Mouse (Mus musculus) liver, embryonic 13.5 days (tissue): ENCODE measurements around the gene Gzmd. TPM values are rescaled to one million over a fixed set of nuclear protein-coding genes. Genes with fewer than 3 reads are reported as not detected.

Experiments used
- ATAC-seq: fragments of 200-750 bp; cut with Nextera tagmentation; 2 replicates; pipeline ENCODE4 v1.8.0; 2017; ENCODE audit warnings: low read depth, mild to moderate bottlenecking, moderate number of reproducible peaks, moderate library complexity
- DNase-seq: peaks from one replicate; pipeline ENCODE4 v3.0.0; 2022
- H3K27ac ChIP-seq: fragments of 300-500 bp; sonication (generic); 2 replicates; pipeline ENCODE4 v1.5.1; 2015; ENCODE audit warnings: moderate library complexity, mild to moderate bottlenecking, inconsistent platforms
- H3K27me3 ChIP-seq: fragments of 300-500 bp; sonication (generic); 2 replicates; pipeline ENCODE4 v1.6.1; 2015; ENCODE audit warnings: mild to moderate bottlenecking, inconsistent platforms
- H3K36me3 ChIP-seq: fragments of 300-500 bp; sonication (generic); 2 replicates; pipeline ENCODE4 v1.6.1; 2015; ENCODE audit warnings: mild to moderate bottlenecking, inconsistent platforms
- H3K4me1 ChIP-seq: fragments of 300-500 bp; sonication (generic); replicated peaks from 2 replicates; pipeline ENCODE4 v1.6.1; 2015; ENCODE audit warnings: inconsistent platforms
- H3K4me2 ChIP-seq: fragments of 300-500 bp; sonication (generic); 2 replicates; pipeline ENCODE4 v1.6.1; 2015; ENCODE audit warnings: inconsistent platforms, mild to moderate bottlenecking, moderate library complexity
- H3K4me3 ChIP-seq: fragments of 300-500 bp; sonication (generic); replicated peaks from 2 replicates; pipeline ENCODE4 v1.5.1; 2015; ENCODE audit warnings: mild to moderate bottlenecking, inconsistent platforms
- H3K9ac ChIP-seq: fragments of 300-500 bp; sonication (generic); 2 replicates; pipeline ENCODE4 v1.6.1; 2015; ENCODE audit warnings: mild to moderate bottlenecking, inconsistent platforms
- H3K9me3 ChIP-seq: fragments of 300-500 bp; sonication (generic); replicated peaks from 2 replicates; pipeline ENCODE4 v1.6.1; 2016; ENCODE audit warnings: inconsistent platforms
- WGBS: fragments of 180-500 bp; shearing (Covaris S2); methylation state at CpG from one replicate; pipeline ENCODE4 v1.1.7; 2015; ENCODE audit not compliant: insufficient replicate concordance; 5-methylcytosine and 5-hydroxymethylcytosine counted together
- microRNA-seq: library from miRNA; unstranded; fragments of <30 nt; microRNA quantifications from one replicate; pipeline ENCODE4, GENCODE M21; 2016
- polyA plus RNA-seq: library from polyadenylated mRNA; unstranded; fragments of >200 nt; fragmentation: Nextera tagmentation; extraction: Ambion mirVana; gene quantifications from 2 replicates; pipeline ENCODE4 v1.2.1, GENCODE M21; 2015

Gzmd gene
- polyA plus RNA-seq, 1 experiment from 2014 or later, result not detected

GRCm38 (mm10) chr14:56082016-56082415 is 50.4 kb downstream of the Gzmd start:
- 61% methylated on average over 4 of the region's 4 CpGs for WGBS
- no peak for ATAC-seq

More at GRCm38 (mm10) chr14:56082016-56082415, 50.4 kb downstream of the Gzmd start:
- Histone ChIP-seq H3K4me2 (no peak overlapping the region), H3K36me3 (no peaks in the 10 kb centered on the region), H3K27me3 (no peaks in the 10 kb centered on the region), H3K9me3 (no peaks in the 10 kb centered on the region), H3K27ac (no peak overlapping the region), H3K4me1 (no peaks in the 10 kb centered on the region), H3K4me3 (no peak overlapping the region), H3K9ac (no peak overlapping the region)
- no peak for DNase-seq

Small RNA genes within 50 kb of the gene (microRNA-seq; reads per million reads assigned to microRNA genes)
- gene Mir6949, result not detected

Other genes starting within 250 kb of the Gzmd start
- 0.10 and 0.13 TPM in 2 replicates for gene Cbln3, start 248.2 kb downstream of the Gzmd start, polyA plus RNA-seq
- gene Khnyn, start 247.7 kb downstream of the Gzmd start, polyA plus RNA-seq, result 6.8 and 7.6 TPM in 2 replicates
- 13.3 and 14.1 TPM in 2 replicates for gene Sdr39u1, start 232.3 kb downstream of the Gzmd start, polyA plus RNA-seq
- gene Cma1, start 187.9 kb downstream of the Gzmd start, polyA plus RNA-seq, result 0.12 and 0.20 TPM in 2 replicates
- not detected in 2 replicates for gene Cma2, start 181.6 kb downstream of the Gzmd start, polyA plus RNA-seq
- gene Mcpt1, start 114.6 kb downstream of the Gzmd start, polyA plus RNA-seq, result not detected in 2 replicates
- gene Mcpt9, start 102.1 kb downstream of the Gzmd start, polyA plus RNA-seq, result not detected in 2 replicates
- 0.24 TPM in 2 replicates for gene Mcpt2, start 90.6 kb downstream of the Gzmd start, polyA plus RNA-seq
- gene Mcpt4, start 70.3 kb downstream of the Gzmd start, polyA plus RNA-seq, result not detected in 2 replicates
- 2.3 and 3.3 TPM in 2 replicates for gene Mcpt8, start 47.3 kb downstream of the Gzmd start, polyA plus RNA-seq
- gene Ctsg, start 30.0 kb downstream of the Gzmd start, polyA plus RNA-seq, result 20.1 and 21.8 TPM in 2 replicates
- gene Gzme, start 12.0 kb downstream of the Gzmd start, polyA plus RNA-seq, result not detected in 2 replicates
- gene Gzmg, start 27.0 kb upstream of the Gzmd start, polyA plus RNA-seq, result not detected in 2 replicates
- not detected in 2 replicates for gene Gzmn, start 42.0 kb upstream of the Gzmd start, polyA plus RNA-seq
- gene Gzmf, start 78.8 kb upstream of the Gzmd start, polyA plus RNA-seq, result not detected in 2 replicates
- not detected in 2 replicates for gene Gzmc, start 102.0 kb upstream of the Gzmd start, polyA plus RNA-seq
- gene Gzmb, start 129.7 kb upstream of the Gzmd start, polyA plus RNA-seq, result 0.07 and 0.17 TPM in 2 replicates
- gene Atp12a, start 232.5 kb upstream of the Gzmd start, polyA plus RNA-seq, result not detected in 2 replicates